Mouse (Mus musculus): ENCODE results near the gene Ccr7. TPM values are rescaled to one million over a fixed set of nuclear protein-coding genes. Genes with fewer than 3 reads are reported as not detected.
A peak's percentile ranks its signal among the peaks of the same experiment; 100 is the strongest.

The Ccr7 gene
- total and polyA plus RNA-seq, 2 experiments from 2014 or later, result not detected

DNA sequence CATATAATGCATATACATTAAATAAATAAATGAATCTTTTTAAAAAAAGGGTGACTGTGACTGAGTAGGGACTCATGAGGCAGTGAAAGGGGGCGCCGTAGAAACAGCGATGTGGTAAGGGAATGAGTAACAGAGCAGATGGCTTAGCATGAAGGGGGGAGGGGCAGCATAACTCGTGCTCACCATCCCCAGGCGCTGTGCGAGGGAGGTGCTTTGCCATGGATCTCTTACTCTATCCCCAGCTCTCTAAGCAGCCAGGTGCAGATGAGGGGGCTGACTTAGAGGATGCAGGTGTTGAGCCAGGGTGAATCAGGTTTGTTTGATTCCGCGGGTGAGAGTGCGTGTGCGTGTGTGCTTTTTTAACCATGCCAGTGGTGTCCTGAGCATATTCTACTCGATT is 43.7 kb downstream of the Ccr7 start:
- H3K36me3 ChIP-seq (ENCODE audit: insufficient read depth, low read length), result no peaks in the 10 kb centered on the region
- 64% methylated on average over 11 of the region's 11 CpGs for WGBS
- H3K27me3 ChIP-seq (ENCODE audit: insufficient read depth, low read length), result no peaks in the 10 kb centered on the region
- ATAC-seq (ENCODE audit: low FRiP score), result no peak
- no peak for TF ChIP-seq CTCF (IDR thresholded peaks at IDR 0.05)
- no peaks in the 10 kb centered on the region for H3K9me3 ChIP-seq (ENCODE audit: low read length)
- H3K4me3 ChIP-seq (ENCODE audit: low read depth, low read length), result no peak overlapping the region
- no peak overlapping the region for H3K4me2 ChIP-seq (ENCODE audit: low read depth, low read length, poor library complexity, severe bottlenecking)
- no peaks in the 10 kb centered on the region for H3K4me1 ChIP-seq (ENCODE audit: insufficient read depth, low read length)
- H3K9ac ChIP-seq (replicated peaks; ENCODE audit: low read length, poor library complexity, severe bottlenecking), result no peak overlapping the region
- H3K27ac ChIP-seq (ENCODE audit: low read depth, low read length), result no peak overlapping the region
- no peak for DNase-seq (ENCODE audit: low spot score)

DNA sequence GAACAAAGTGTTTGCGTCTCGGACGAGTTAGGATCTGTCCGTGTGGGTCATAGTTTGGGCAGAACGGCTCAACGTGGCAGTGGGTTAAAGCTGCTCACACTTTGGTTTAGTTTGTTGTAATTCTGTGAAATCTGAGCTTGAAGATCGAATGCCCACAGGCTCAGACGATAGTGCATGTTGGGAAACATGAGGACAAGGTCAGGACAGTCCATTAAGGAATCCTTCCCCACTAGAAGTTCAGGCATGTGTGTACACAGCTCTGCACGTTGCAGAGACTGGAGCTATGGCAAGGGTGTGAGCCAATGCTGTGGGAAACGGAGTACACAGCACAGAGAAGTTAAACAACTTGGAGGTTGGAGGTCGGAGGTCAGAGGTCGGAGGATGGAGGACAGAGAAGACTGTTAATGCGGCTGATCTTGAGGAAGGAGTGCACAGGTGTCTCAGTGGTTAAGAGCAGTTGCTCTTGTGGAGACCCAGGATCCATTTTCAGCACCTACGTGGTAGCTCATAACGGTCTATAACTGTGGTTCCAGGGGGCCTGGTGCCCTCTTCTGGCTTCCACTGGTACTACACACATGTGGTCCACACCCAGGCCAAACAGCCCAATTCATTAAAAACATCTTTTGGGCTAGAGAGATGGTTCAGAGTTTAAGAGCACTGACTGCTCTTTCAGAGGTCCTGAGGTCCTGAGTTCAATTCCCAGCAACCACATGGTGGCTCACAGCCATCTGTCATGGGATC is 44.3 kb downstream of the Ccr7 start:
- ATAC-seq (ENCODE audit: low FRiP score), result no peak
- peak; percentile 23; the same call in 1 of the 2 replicates for TF ChIP-seq CTCF (IDR thresholded peaks at IDR 0.05)
- Histone ChIP-seq H3K4me1 (ENCODE audit: insufficient read depth, low read length) (no peaks in the 10 kb centered on the region), H3K27me3 (ENCODE audit: insufficient read depth, low read length) (no peaks in the 10 kb centered on the region), H3K4me3 (ENCODE audit: low read depth, low read length) (no peak overlapping the region), H3K9ac (replicated peaks; ENCODE audit: low read length, poor library complexity, severe bottlenecking) (no peak overlapping the region), H3K27ac (ENCODE audit: low read depth, low read length) (no peak overlapping the region), H3K9me3 (ENCODE audit: low read length) (no peaks in the 10 kb centered on the region), H3K36me3 (ENCODE audit: insufficient read depth, low read length) (no peaks in the 10 kb centered on the region), H3K4me2 (ENCODE audit: low read depth, low read length, poor library complexity, severe bottlenecking) (no peak overlapping the region)
- WGBS, result 88% methylated on average over 15 of the region's 15 CpGs
- no peak for DNase-seq (ENCODE audit: low spot score)

DNA sequence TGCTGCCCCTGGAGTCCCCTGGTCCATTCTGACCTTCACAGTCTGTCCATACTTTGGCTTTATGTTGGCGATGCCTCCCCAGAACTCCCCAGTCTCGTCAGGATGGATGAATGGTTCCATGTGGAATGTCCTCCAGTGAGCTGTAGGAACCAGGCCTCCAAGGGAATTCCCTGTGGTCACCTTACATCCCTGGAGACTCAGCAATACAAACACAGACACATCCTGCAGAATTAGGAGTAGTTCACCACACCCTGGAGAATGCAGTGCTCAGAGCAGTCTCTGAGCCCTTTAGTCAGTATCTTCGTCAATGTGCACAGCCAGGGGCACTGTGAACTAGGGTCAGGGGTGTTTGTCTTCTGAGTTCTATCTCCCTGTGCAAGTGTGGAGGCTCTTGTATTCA is 46.6 kb downstream of the Ccr7 start:
- DNase-seq (ENCODE audit: low spot score), result no peak
- H3K36me3 ChIP-seq (ENCODE audit: insufficient read depth, low read length), result no peaks in the 10 kb centered on the region
- H3K27me3 ChIP-seq (ENCODE audit: insufficient read depth, low read length), result no peaks in the 10 kb centered on the region
- no peak overlapping the region for H3K9ac ChIP-seq (replicated peaks; ENCODE audit: low read length, poor library complexity, severe bottlenecking)
- H3K4me2 ChIP-seq (ENCODE audit: low read depth, low read length, poor library complexity, severe bottlenecking), result no peak overlapping the region
- H3K4me1 ChIP-seq (ENCODE audit: insufficient read depth, low read length), result no peaks in the 10 kb centered on the region
- ATAC-seq (ENCODE audit: low FRiP score), result no peak
- H3K4me3 ChIP-seq (ENCODE audit: low read depth, low read length), result no peak overlapping the region
- no peak overlapping the region for H3K27ac ChIP-seq (ENCODE audit: low read depth, low read length)
- no peak for TF ChIP-seq CTCF (IDR thresholded peaks at IDR 0.05)
- WGBS, result 83% methylated on average over 3 of the region's 3 CpGs
- no peaks in the 10 kb centered on the region for H3K9me3 ChIP-seq (ENCODE audit: low read length)

DNA sequence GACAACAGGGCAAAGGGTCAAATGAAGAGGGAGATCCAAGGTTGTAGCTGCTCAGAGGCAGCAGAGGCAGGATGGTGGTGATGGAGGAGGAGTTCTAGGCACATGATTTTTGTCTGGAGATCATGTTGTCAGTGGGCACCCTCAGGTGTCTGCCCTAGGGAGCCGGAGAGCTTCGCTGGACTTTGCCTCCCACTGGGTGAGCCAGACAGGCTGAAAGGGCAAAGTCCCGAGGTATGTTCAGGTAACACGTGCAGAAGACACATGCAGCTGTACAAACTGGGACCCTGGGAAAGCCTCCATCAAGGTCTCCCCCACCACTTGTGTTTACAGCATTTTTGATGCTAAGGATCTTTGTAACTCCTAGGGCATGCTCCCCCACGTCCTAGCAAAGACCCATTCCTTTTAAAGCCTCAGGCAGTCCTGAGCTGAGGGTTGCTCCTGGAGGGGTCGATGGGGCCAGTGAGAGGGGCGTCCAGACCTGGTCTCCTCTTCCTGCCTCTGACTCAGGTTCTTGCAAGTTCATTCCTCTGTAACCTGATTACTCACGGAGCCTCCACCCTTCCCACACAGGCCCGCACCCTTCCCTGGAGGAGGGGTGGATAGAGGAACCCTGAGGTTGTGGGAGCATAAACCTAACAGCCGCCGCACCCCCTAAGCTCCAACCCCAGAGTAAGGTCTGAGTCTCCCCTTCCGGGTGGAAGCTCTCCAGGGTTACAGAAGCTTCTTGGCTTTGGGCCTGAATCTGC is 48.7 kb downstream of the Ccr7 start:
- ATAC-seq (ENCODE audit: low FRiP score), result no peak
- no peaks in the 10 kb centered on the region for H3K9me3 ChIP-seq (ENCODE audit: low read length)
- no peak for DNase-seq (ENCODE audit: low spot score)
- H3K27me3 ChIP-seq (ENCODE audit: insufficient read depth, low read length), result no peaks in the 10 kb centered on the region
- no peaks in the 10 kb centered on the region for H3K4me1 ChIP-seq (ENCODE audit: insufficient read depth, low read length)
- H3K4me3 ChIP-seq (ENCODE audit: low read depth, low read length), result no peak overlapping the region
- no peaks in the 10 kb centered on the region for H3K36me3 ChIP-seq (ENCODE audit: insufficient read depth, low read length)
- no peak overlapping the region for H3K4me2 ChIP-seq (ENCODE audit: low read depth, low read length, poor library complexity, severe bottlenecking)
- no peak overlapping the region for H3K27ac ChIP-seq (ENCODE audit: low read depth, low read length)
- 76% methylated on average over 12 of the region's 12 CpGs for WGBS
- no peak for TF ChIP-seq CTCF (IDR thresholded peaks at IDR 0.05)
- H3K9ac ChIP-seq (replicated peaks; ENCODE audit: low read length, poor library complexity, severe bottlenecking), result no peak overlapping the region

DNA sequence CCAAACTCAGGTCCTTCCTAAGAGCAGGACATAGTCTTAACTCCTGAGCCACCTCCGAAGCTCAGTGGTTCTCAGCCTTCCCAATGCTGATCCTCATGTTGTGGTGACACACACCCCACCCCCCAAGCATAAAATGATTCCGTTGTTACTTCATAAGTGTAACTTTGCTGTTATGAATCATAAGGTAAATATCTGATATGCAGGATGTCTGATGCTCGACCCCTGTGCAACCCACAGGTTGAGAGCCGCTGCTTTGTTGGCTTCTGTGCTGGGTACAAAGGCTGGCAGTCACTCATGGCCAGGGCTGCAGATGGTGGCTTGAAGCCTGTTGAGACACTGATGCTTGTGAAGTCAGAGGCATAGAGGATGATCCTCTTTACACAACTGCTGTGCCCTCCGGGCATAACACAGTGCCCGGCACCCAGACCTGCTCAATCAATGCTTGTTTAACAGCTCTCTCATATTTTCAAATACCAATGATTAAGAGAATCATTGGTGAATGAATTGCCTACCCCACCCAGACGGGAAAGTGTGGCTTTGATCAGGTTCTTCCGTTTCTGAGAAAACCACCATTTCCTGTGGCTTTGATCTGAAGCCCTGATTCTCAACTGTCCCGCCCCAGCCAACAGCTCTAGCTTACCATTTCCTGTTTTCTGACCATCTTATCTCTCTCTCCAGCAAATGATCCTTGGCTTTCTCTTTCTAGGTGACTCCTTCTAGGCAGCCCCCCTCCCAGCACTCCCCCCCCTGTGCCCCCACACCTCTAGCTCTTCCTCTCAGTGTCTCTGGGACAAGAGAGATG is 50.1 kb downstream of the Ccr7 start:
- 87% methylated on average over 9 of the region's 9 CpGs for WGBS
- H3K27ac ChIP-seq (ENCODE audit: low read depth, low read length), result no peak overlapping the region
- no peak overlapping the region for H3K9ac ChIP-seq (replicated peaks; ENCODE audit: low read length, poor library complexity, severe bottlenecking)
- no peaks in the 10 kb centered on the region for H3K4me1 ChIP-seq (ENCODE audit: insufficient read depth, low read length)
- no peak for DNase-seq (ENCODE audit: low spot score)
- H3K27me3 ChIP-seq (ENCODE audit: insufficient read depth, low read length), result no peaks in the 10 kb centered on the region
- H3K36me3 ChIP-seq (ENCODE audit: insufficient read depth, low read length), result no peaks in the 10 kb centered on the region
- no peak overlapping the region for H3K4me2 ChIP-seq (ENCODE audit: low read depth, low read length, poor library complexity, severe bottlenecking)
- TF ChIP-seq CTCF (IDR thresholded peaks at IDR 0.05), result no peak
- H3K9me3 ChIP-seq (ENCODE audit: low read length), result no peaks in the 10 kb centered on the region
- H3K4me3 ChIP-seq (ENCODE audit: low read depth, low read length), result no peak overlapping the region
- no peak for ATAC-seq (ENCODE audit: low FRiP score)
